Mouse (Mus musculus) heart, adult 9 months (tissue): Measurements from ENCODE around the gene Gadd45a.
"Not testable (repeated sequence)": the region's sequence is repeated elsewhere in the genome, so short reads cannot be mapped to it uniquely, and the experiment has no call there.

ENCODE experiments used
- DNase-seq, 2 experiments: peaks; one replicate each; pipeline ENCODE4 v3.0.0; 2022; ENCODE audit warnings: low spot score in 2 of 2

The Gadd45a gene

DNA sequence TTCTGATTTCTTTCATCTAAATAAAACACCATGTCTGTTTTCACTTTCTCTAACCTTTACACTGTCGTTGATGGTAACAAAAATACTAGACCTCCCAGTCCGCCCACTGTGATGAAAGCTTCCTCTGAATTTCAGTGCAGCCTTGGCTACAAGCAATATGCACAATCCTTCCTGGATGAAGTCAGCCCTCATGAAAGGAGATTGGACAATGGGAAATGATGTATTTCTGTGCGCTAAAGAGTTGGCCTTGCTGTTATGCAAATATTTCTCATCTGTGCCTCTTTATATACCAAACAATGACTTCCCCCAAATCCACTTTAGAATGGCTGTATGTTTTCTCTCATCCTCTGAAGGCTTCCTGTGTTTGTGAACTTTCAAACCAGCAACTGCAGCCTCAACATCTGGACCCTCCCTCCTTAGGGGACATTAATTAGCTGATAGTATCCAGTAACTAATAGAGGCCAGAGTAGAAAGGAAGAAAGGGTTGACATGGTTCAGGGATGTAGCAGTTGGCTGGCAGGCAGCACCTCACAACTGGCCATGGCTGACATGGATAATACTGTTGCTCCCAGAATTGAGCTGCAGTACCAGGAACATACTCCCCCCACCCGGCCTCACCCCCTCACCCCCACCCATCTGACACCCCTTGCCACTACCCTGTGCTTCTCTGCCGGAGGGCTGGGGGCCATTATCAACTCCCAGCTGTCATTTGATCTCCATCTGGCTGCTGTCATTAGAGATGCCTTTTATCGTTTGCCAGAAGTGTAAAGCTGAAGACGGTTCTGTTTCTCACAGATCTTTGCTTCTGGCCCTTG lies 11.8 kb upstream of the Gadd45a start:
- no peak for DNase-seq

DNA sequence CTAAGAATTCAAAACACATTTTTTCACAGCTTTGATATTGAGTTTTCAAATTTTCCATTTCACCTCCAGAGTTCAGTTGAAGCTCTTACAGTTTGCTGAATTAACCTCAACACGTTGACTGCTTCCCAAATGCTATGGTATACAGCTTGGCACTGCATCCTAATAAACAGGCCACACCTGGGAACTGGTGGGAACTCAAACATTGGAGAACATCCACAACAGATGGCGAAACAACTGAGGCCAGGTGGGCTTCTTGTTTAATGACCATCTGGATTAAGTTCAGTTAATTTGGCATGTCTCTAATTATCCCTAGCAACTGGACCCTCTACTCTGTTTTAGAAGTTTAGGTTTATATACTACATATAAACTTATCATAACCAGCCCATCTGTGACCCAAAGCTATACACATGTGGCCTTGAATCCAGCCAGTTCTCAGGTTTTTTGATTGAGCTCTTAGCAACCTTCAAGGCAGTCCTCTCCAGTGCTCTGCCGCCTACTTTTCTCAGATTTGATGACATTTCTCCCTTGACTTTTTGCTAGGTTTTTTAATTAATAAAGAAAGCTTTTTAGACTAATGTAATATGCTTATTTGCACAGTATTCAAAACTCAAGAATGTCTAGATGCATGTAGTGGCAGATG lies 10.9 kb upstream of the Gadd45a start:
- no peak for DNase-seq

DNA sequence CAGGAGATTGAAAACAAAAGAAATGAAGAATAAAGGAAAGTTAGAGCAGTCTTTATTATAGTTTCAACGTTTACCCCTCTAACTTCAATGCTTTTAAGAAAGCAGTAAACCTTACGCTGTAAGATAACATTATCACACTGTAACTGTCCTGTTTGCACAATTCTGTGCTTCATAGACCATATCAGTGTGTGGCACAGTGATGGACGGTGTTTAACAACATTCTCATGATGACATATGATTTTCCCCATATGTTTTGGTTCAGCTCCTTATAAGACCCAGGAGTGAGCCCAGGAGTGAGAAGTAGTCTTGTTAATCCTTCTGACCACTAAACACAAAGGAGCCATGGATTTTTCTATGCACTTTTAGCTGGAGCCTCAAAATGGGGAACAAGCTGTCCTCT lies 9.7 kb upstream of the Gadd45a start:
- DNase-seq = no peak

DNA sequence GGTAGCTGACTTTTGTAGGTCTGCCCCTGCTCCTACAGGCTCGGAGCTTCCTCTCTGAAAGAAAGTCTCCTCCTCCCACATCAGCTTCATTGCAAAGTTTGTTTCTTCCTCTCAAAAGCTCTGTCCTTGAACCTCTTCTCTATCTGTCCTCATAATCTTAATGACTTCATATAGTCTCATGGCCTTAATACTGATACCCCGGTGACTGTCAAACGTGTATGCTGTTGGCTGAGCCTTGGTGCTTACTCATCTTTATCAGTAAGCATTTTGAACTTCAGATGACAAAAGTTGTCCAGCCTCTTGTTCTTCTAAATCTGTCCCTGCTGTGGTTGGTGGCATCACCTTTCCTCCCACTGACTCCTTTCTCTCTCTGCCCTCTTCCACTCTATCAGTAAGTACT lies 8.2 kb upstream of the Gadd45a start:
- DNase-seq = no peak

DNA sequence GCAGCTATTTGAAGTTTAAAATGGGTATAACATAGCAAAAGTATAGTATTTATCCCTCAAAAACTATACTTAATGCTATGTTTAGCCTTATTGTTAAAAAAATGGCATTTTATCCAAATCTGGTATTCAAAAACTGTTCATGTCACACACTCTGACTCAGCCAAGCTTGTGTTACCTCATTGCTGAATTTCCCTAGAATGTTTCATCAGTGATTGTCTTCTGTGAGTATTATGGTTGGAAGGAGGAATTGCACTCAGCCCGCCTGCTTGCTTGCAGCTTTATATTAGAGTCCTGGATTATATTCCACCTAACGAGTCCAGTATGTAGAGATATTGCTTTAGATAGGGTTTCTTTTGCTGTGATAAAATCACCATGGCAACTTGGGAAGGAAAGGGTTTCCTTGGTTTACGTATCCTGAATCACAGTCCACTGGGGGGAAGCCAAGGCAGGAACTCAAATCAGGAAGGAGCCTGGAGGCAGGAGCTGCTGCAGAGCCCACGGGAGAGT lies 3.7 kb upstream of the Gadd45a start:
- no peak for DNase-seq

DNA sequence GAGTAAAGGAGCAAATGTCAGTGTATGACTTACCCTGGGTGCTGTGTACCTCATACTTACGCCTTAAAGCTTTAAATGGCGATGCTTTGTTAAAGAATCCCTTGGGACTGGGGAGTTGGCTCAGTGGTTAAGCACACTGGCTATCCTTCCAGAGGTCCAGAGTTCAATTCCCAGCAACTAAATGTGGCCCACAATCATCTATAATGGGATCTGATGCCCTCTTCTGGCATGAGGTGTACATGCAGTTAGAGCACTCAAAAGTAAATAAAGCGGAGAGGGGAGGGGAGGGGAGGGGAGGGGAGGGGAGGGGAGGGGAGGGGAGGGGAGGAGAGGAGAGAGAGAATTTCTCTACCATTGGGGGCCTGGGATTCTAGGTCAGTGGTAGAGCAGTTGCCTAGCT lies 1.7 kb upstream of the Gadd45a start:
- DNase-seq = no peak

DNA sequence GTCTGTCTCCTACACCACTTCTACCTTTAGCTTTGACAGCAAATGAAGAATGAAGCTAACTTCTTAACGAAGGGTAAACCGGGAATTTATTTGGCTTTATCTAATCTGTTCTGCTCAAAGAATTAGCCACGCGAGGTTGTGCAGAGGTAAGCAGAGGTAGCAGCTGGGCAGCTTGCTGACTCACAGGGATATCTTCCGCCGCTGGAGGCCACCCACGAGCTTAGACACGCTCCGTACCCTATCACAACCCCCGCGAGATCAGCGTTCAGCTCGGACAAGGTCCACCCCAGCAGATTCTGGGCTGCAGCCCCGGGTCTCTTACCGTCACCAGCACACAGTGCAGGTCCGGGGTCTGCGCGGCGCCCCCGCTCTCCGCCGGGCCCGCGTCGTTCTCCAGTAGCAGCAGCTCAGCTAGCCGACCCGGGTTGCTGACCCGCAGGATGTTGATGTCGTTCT lies 873 bp downstream of the Gadd45a start:
- peak; percentile 85 to 87 for DNase-seq

DNA sequence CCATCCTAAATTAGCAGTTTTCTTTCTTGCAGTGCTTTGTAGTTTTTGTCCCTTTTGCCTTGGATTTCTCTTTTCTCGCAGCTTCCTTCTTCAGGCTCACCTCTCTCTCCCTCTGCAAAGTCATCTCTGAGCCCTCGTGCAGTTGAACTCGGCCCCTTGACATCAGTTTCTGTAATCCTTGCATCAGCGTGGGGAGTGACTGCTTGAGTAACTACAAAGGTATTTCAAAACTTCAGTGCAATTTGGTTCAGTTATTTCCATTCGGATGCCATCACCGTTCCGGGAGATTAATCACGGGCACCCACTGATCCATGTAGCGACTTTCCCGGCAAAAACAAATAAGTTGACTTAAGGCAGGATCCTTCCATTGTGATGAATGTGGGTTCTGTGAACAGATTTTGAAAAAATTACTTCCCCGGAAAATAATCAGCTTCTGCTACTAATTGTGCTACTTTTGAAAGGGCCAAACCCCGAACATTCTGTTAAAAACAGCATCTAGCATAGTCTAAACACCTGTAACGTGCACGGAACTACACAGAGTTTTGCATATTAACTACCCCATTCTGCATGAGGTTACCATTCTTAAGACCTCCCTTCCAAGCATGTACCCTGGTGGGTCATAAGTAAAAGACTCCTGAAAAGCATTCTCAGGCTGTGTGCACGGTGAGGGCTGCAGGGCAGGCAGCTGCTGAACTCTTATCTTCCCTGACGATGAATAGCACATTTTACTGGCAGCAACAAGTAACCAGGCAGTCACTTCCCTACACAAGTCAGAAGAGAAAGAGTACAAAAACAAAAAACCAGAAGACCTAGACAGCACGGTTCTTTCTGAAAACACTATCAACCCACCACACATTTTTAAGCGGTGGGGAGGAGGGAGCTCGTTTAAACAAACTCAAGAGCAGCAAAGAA lies 1.6 kb downstream of the Gadd45a start:
- peak in 1 of 2 experiments; percentile 17 for DNase-seq

DNA sequence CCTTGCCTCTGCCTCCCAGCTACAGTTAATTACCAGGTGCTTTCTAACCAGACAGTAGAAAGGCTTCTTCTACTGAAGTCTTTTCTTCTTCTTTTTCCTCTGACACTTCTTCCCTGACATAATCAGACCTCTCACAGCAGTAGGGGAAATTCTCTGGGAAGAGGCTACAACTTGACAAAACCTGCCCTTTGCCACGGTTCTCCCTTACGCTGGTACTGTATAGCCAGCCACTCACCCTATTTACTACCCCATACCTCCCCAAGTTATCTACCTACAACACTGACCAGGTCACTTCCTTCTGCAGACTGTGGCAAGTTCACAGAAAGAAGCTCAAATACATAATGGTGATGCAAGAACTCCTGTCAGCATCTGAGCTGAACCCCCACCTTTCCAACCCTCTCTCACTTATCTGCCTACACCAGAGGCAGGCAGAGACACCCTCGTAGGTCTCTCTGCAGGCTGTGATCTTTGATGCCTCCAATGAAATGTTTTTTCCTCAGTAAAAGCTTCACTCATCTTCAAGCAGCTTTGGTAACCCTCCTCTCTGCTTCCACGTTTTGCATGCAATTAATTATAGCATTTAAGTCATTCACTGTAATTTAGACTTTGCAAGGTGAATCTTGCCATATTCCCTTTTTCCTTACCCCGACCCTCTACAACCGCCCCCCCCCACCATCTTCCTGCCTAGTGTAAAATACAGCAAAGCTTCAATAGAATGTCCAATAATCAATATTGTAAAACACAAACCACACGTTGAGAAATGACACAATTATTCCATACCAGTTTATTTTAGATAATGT lies 2.7 kb downstream of the Gadd45a start:
- no peak for DNase-seq

DNA sequence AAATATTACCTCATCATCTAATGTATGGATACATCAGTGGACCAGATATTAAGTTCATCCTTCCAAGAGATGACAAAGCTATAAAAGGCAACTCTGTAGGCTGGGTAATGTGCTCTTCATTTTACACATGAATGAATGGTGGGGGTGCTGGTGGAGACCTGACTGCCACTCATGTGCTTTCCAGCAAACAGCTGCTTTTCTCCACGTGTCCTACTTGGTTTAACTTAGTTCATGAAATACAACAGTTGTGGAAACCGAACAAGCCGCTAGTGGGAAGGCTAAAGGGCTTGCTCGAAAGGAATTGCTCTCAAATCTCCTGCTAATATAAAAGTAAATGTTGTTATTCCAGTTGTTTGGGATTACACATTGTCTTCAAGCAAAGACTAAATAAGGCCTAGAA lies 3.7 kb downstream of the Gadd45a start:
- DNase-seq = no peak

DNA sequence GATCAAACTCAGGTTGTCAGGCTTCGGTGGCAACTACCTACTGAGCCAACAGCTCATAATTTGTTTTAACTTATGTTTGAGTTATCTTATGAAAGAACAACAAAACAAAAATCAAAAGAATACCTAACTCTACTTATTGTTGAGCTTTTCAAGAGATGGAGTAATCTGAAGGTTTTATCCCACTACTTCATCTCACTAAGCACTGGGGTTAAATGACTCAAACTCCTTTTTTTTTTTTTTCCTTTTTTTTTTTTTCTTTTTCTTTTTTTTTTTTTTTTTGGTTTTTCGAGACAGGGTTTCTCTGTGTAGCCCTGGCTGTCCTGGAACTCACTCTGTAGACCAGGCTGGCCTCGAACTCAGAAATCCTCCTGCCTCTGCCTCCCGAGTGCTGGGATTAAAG lies 4.3 kb downstream of the Gadd45a start:
- DNase-seq = not testable (repeated sequence)

DNA sequence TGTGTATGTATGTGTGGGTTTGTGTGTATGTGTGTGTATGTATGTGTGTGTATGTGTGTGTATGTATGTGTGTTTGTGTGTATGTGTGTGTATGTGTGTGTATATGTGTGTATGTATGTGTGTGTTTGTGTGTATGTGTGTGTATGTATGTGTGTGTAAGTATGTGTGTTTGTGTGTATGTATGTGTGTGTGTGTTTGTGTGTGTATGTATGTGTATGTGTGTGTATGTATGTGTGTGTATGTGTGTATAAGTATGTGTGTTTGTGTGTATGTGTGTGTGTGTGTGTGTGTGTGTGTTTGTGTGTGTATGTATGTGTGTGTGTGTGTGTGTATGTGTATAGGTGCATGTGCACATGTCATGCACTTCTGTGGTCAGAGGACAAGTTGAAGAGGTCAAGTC lies 4.7 kb downstream of the Gadd45a start:
- DNase-seq = not testable (repeated sequence)

DNA sequence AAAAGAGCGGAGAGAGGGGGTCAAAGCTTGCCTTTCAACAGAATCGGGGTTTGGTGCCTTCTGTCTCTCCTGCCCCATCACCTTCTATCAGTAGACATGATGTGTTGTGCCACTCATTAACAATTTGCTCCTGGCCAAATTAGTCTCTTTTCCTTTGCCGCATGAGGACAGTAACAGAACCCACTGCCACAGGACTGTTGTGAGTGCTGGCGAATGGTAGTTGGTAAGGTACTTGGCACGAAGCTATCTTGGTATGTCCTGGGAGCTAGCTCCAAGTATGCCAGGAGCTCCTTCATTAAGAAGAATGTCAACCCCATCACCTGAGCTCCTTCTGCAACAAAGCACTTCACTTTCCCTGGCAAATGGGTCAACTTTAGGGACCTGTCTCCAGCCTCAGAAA lies 6.4 kb downstream of the Gadd45a start:
- DNase-seq = no peak

DNA sequence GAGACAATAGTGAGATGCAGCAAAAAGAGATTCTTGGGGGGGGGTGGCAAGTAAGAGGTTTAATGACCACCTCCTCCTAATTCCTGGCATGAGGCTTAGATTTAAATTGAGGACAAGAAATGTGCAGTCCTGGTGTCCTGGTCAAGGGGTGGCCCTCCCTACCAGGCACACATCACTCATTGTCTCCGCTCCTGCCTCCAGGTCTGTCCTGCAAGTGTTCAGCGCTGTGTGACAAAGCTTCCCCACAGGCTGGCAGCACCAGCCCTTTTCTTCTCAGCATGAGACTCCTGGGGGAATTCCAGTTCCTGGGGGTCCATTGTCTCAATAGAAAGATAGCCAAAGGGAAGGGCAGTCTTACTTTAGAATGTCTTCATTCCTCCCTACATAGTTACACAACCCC lies 6.8 kb downstream of the Gadd45a start:
- DNase-seq = no peak

DNA sequence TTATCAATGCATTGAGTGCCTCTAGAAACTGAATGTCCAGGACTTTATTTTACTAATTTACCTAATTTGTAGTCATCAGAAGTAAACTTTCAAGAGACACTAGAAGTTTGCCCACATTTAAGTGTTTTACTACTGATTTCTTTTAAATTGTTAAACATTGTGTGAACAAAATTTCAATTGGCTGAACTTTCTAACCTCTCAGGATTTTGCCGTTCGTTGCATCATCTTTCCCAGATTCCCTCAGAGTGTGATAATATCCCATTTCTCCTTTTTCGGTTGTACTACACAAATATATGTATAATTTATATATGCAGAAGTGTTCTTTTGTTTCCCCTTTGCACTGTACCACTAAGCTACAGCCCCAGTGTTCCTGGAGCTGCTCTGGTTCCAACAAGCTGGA lies 7.3 kb downstream of the Gadd45a start:
- no peak for DNase-seq

DNA sequence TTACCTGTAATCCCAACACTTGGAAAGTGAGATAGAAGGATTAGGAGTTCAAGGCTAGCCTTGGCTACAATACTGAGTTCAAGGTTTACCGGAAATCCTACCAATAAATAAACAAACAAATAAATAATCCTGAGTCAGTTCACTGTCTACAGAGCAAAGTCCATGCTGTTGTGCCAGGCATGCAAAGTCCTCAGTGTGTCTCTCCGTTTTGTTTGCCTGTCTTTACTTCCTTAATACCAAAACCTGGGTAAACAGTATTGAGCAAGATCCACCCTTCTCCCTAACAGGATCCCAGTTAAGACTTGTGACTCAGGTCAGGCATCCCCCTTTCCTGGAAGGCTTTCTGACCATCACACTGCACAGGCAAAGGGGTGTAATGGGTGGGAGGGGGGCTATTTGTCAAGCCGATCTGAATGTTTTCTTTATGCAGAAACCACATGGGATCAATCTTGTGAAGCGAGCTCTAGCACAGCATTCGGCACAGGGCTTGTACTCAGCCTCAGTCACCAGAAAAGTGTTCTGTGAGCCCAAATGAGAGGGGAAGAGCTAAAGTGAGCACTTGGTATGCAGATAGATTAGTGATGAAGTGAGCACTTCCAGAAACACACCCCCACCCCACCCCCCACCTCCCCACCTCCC lies 7.8 kb downstream of the Gadd45a start:
- DNase-seq = no peak

DNA sequence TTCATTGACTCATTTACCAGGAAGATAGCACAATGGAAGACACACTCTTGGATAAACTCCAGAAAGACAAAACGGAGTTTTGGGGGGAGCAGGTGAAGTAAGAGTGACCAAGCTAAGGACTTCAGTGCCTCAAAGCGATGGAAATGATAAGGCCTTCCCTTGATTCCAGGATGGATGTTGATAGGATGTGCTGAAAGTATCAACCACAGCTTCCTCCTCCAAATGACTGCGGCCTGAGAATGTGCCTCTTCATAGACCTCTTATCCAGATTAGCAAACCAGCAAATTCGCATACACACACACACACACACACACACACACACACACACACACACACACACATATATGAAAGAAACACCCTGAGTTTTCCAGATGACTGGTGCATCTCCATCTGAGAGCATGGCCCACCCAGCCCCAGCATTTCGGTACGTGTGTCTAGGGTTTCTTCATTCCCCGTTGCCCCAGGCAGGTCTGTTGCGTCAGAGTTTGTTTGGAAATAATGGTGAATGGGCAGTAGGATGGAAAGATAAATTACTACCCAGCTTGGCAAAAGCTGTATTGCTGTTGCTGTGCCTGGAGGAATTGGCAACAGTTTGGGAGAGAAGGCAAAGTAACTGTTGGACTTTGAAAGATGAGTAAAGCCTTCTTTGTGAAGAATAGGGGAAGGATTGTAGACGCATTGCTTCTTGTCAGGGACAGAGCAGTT lies 9.7 kb downstream of the Gadd45a start:
- no peak for DNase-seq

DNA sequence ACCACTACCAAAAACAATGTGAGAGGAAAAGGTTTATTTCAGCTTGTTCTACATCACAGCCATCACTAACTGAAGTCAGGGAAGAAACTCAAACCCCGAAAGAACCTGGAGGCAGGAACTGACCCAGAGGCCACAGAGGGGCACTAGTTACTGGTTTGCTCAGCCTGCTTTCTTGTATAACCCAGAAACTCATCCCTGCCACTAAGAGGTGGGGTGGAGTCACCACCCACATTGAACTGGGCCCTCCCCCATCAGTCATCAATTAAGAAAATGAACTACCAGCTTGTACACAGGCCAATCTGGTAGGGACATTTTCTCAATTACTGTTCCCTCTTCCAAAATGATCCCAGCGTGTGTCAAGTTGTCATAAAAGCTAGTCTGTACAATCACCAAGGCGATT lies 10.6 kb downstream of the Gadd45a start:
- no peak for DNase-seq

DNA sequence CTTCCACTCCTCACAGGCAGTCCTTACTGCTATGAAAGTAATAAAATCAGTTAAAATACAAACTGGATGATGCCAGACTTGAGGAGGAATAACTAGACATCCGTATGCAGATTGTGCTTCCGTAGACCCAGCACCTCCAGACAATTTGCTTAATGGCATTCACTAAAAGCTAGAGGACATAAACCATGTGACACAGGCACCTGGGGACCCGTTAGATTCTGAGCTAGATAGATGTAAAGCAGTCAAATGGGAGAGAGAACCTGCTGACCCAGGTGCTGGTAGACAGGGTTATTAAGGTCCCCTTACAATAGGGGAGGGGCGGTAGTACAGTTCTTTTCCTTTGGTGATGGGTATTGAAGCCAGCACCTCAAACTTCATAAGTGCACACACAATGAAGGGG lies 13.5 kb downstream of the Gadd45a start:
- no peak for DNase-seq

DNA sequence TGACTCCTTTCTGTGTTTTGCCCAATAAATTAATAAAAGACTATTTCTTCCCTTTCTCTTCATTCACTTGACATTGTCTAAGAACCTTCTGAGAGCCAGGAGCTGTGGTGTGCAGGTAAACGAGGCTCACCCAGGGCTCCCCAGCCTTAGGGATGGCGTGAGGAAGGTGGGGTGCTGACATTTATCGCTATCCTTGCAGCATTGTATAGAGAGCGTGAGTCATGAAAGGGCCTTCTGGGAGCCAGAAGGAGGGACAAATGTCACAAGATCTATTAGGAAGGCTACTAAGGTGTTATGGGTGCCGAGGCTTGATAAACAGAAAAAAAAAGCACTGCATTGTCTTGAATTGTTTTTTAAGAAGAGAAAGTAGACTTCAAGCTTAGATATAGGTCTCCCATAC lies 15.9 kb downstream of the Gadd45a start:
- no peak for DNase-seq
